Mouse (Mus musculus): ENCODE results near the gene Gm3880. TPM values are rescaled to one million over a fixed set of nuclear protein-coding genes. Genes with fewer than 3 reads are reported as not detected.
A peak's percentile ranks its signal among the peaks of the same experiment; 100 is the strongest.
"Not testable (repeated sequence)": the region's sequence is repeated elsewhere in the genome, so short reads cannot be mapped to it uniquely, and the experiment has no call there.

Gm3880 gene
- polyA plus RNA-seq (2012; rRNA removed) (not detected in 2 replicates), polyA plus RNA-seq (2014; fragmentation: Nextera tagmentation; extraction: Ambion mirVana) (not detected in 2 replicates)

GRCm38 (mm10) chrX:102686872-102687271, at the start of gene Gm3880:
Gene Gm3880, minus strand, starts transcription at chrX:102686972.
- not testable (repeated sequence) for DNase-seq (ENCODE audit: low read depth in 3 of 3, low spot score in 3 of 3); H3K4me2 ChIP-seq (ENCODE audit: low read depth); H3K9me3 ChIP-seq (ENCODE audit: control insufficient read depth, low read length); ATAC-seq (ENCODE audit: insufficient read depth); H3K27ac ChIP-seq; H3K27me3 ChIP-seq (ENCODE audit: control insufficient read depth, insufficient read depth, low read length); H3K9ac ChIP-seq (replicated peaks); H3K4me1 ChIP-seq (replicated peaks; ENCODE audit: control insufficient read depth in 2 of 2, insufficient read depth in 2 of 2, low read length in 1 of 2); H3K36me3 ChIP-seq (replicated peaks; ENCODE audit: control insufficient read depth, insufficient read depth, low read depth); H3K4me3 ChIP-seq (ENCODE audit: insufficient read depth in 1 of 2, low read depth in 2 of 2, low read length in 2 of 2)
- 77% methylated on average over 5 of the region's 5 CpGs for WGBS (ENCODE audit: insufficient replicate concordance)

DNA sequence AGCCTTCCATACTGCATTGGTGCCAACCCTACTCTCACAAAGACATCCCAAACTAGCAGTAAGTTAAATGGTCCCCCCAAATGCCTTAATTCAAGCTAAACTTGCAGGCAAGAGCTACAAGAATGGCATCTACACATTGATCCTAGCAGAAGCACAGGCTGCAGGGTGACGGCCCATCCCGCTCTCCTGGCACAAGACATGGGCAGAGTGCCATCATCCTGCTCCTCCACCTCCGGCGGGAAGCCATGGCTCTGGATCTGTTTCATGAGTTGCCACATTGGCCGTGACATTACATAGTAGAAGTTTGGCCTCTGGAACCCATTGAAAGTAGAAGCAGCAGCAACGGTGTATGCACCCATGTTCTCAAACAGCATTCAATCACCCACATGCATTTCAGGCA, 37.5 kb upstream of the Gm3880 start:
- not testable (repeated sequence) for ATAC-seq (ENCODE audit: insufficient read depth); H3K27me3 ChIP-seq (ENCODE audit: control insufficient read depth, insufficient read depth, low read length)
- WGBS (ENCODE audit: insufficient replicate concordance): 70% methylated on average over 6 of the region's 6 CpGs

GRCm38 (mm10) chrX:102707535-102707934, 20.8 kb upstream of the Gm3880 start, which contains the start of the genes Gm9112 and Dmrtc1b:
Gene Gm9112, minus strand, starts transcription at chrX:102707635.
Gene Dmrtc1b, plus strand, starts transcription at chrX:102707865.
- not testable (repeated sequence) for DNase-seq (ENCODE audit: low read depth in 3 of 3, low spot score in 3 of 3); ATAC-seq (ENCODE audit: insufficient read depth); H3K36me3 ChIP-seq (replicated peaks; ENCODE audit: control insufficient read depth, insufficient read depth, low read depth); H3K4me2 ChIP-seq (ENCODE audit: low read depth); H3K4me1 ChIP-seq (replicated peaks; ENCODE audit: control insufficient read depth in 2 of 2, insufficient read depth in 2 of 2, low read length in 1 of 2); H3K9me3 ChIP-seq (ENCODE audit: control insufficient read depth, low read length); H3K27ac ChIP-seq; H3K27me3 ChIP-seq (ENCODE audit: control insufficient read depth, insufficient read depth, low read length); H3K4me3 ChIP-seq (ENCODE audit: insufficient read depth in 1 of 2, low read depth in 2 of 2, low read length in 2 of 2); H3K9ac ChIP-seq (replicated peaks)
- WGBS (ENCODE audit: insufficient replicate concordance): 66% methylated on average over 7 of the region's 10 CpGs

More for the DNA sequence above, 37.5 kb upstream of the Gm3880 start:
- H3K4me2 ChIP-seq (ENCODE audit: low read depth); H3K9ac ChIP-seq (replicated peaks); H3K36me3 ChIP-seq (replicated peaks; ENCODE audit: control insufficient read depth, insufficient read depth, low read depth); H3K27ac ChIP-seq; H3K4me1 ChIP-seq (replicated peaks; ENCODE audit: control insufficient read depth in 2 of 2, insufficient read depth in 2 of 2, low read length in 1 of 2); H3K4me3 ChIP-seq (ENCODE audit: insufficient read depth in 1 of 2, low read depth in 2 of 2, low read length in 2 of 2); DNase-seq (ENCODE audit: low read depth in 3 of 3, low spot score in 3 of 3); H3K9me3 ChIP-seq (ENCODE audit: control insufficient read depth, low read length): not testable (repeated sequence)

DNA sequence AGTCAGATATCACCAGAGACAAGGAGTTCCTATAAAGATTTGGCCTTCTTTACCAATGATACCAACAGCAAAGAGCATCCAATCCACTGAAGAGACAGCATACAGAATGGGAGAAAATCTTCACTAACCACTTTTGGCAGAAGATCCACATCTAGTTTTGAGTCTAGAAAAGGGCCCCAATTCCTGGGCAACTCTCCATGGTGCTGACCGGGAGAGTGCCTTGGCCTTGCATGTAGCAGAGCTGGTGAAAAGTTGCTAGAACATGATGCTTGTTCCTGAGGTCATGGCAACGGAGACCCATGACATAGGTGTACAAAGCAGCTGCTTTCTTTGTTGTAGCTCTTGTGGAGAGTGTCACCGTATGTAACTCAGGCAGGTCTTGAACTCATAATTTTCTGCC, 13.9 kb upstream of the Gm3880 start:
- not testable (repeated sequence) for H3K9ac ChIP-seq (replicated peaks); H3K9me3 ChIP-seq (ENCODE audit: control insufficient read depth, low read length); ATAC-seq (ENCODE audit: insufficient read depth); H3K4me3 ChIP-seq (ENCODE audit: insufficient read depth in 1 of 2, low read depth in 2 of 2, low read length in 2 of 2); H3K27me3 ChIP-seq (ENCODE audit: control insufficient read depth, insufficient read depth, low read length); H3K36me3 ChIP-seq (replicated peaks; ENCODE audit: control insufficient read depth, insufficient read depth, low read depth); H3K4me1 ChIP-seq (replicated peaks; ENCODE audit: control insufficient read depth in 2 of 2, insufficient read depth in 2 of 2, low read length in 1 of 2); H3K4me2 ChIP-seq (ENCODE audit: low read depth); H3K27ac ChIP-seq; DNase-seq (ENCODE audit: low read depth in 3 of 3, low spot score in 3 of 3)
- 53% methylated on average over 3 of the region's 3 CpGs for WGBS (ENCODE audit: insufficient replicate concordance)

GRCm38 (mm10) chrX:102689252-102689651, 2.5 kb upstream of the Gm3880 start:
- peak; percentile 55 for TF ChIP-seq CTCF (IDR thresholded peaks at IDR 0.05; ENCODE audit: low read depth)
- not testable (repeated sequence) for H3K9me3 ChIP-seq (ENCODE audit: control insufficient read depth, low read length); H3K27me3 ChIP-seq (ENCODE audit: control insufficient read depth, insufficient read depth, low read length); H3K36me3 ChIP-seq (replicated peaks; ENCODE audit: control insufficient read depth, insufficient read depth, low read depth); H3K9ac ChIP-seq (replicated peaks); H3K4me3 ChIP-seq (ENCODE audit: insufficient read depth in 1 of 2, low read depth in 2 of 2, low read length in 2 of 2); H3K27ac ChIP-seq; DNase-seq (ENCODE audit: low read depth in 3 of 3, low spot score in 3 of 3); H3K4me1 ChIP-seq (replicated peaks; ENCODE audit: control insufficient read depth in 2 of 2, insufficient read depth in 2 of 2, low read length in 1 of 2); ATAC-seq (ENCODE audit: insufficient read depth); H3K4me2 ChIP-seq (ENCODE audit: low read depth)
- WGBS (ENCODE audit: insufficient replicate concordance): 16% methylated on average over 4 of the region's 4 CpGs

- H3K4me3 ChIP-seq (ENCODE audit: insufficient read depth in 1 of 2, low read depth in 2 of 2, low read length in 2 of 2); H3K27me3 ChIP-seq (ENCODE audit: control insufficient read depth, insufficient read depth, low read length); H3K36me3 ChIP-seq (replicated peaks; ENCODE audit: control insufficient read depth, insufficient read depth, low read depth); H3K4me1 ChIP-seq (replicated peaks; ENCODE audit: control insufficient read depth in 2 of 2, insufficient read depth in 2 of 2, low read length in 1 of 2); H3K9me3 ChIP-seq (ENCODE audit: control insufficient read depth, low read length); ATAC-seq (ENCODE audit: insufficient read depth); H3K27ac ChIP-seq; H3K4me2 ChIP-seq (ENCODE audit: low read depth); DNase-seq (ENCODE audit: low read depth in 3 of 3, low spot score in 3 of 3); H3K9ac ChIP-seq (replicated peaks): not testable (repeated sequence)
- 45% methylated on average over 3 of the region's 3 CpGs for WGBS (ENCODE audit: insufficient replicate concordance)
Observed at GRCm38 (mm10) chrX:102684706-102685105, 2.1 kb downstream of the Gm3880 start.
